Mouse (Mus musculus): ENCODE measurements around the gene Syt7. TPM values are rescaled to one million over a fixed set of nuclear protein-coding genes. Genes with fewer than 3 reads are reported as not detected.

The Syt7 gene
- total and polyA plus RNA-seq, 2 experiments: 0.28 to 0.45 TPM

DNA sequence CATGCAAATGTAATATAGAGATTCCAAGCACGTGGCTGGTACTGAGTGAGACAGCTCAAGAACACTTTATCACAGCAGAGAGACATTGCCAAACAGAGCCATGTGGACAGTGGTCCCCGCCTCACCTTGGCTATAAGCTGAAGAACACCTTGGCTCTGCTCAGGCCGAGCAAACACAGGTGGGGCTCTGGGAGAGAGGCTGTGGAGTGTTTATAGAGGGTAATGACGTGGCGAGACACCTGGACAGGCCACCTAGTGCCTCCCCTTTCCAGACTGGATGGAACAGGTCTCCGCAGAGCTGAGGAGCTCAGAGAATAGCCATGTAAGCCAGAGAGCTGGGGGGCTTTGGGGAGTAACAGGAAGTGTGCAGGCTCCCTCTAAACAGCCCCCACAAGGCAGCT is 46.0 kb downstream of the Syt7 start:
- DNase-seq (ENCODE audit: extremely low read depth, low read depth, low spot score): no peak
- Histone ChIP-seq H3K4me1 (ENCODE audit: control insufficient read depth, insufficient read depth, low read length) (no peaks in the 10 kb centered on the region), H3K4me3 (ENCODE audit: insufficient read depth, low read depth, low read length) (no peak overlapping the region), H3K27ac (replicated peaks; ENCODE audit: insufficient read depth, low read depth, low read length) (no peak overlapping the region), H3K79me2 (ENCODE audit: control insufficient read depth, insufficient read depth, low read length) (no peaks in the 10 kb centered on the region), H3K9ac (ENCODE audit: low read depth, low read length) (no peak overlapping the region), H3K36me3 (ENCODE audit: control insufficient read depth, insufficient read depth, low read length) (no peaks in the 10 kb centered on the region), H3K27me3 (ENCODE audit: control insufficient read depth, insufficient read depth, low read length) (no peaks in the 10 kb centered on the region)
- 50% methylated on average over 6 of the region's 6 CpGs for WGBS
- TF ChIP-seq CTCF (IDR thresholded peaks at IDR 0.05; ENCODE audit: low read depth, low read length): no peak
- no peak for TF ChIP-seq POLR2A (IDR thresholded peaks at IDR 0.05; ENCODE audit: extremely low read depth, insufficient read depth, low read length)

DNA sequence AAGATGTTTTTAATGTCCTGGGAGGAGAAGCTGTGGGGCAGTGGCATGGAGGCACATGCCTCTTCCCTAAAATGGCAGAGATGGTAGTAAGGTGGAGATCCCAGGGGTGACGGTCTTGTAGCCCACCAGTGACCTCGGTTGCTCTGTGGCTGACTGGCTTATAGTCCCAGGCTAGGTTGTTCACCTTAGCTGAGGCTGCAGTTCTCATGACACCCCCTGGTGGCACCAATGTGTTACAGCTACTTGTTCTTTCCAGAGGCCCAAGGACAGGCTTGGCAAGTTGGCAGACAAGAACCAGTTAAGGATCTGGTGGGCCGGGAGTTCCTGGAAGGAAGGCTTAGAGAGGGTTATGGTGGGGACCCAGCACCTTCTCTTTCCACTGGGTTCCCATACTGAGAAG is 47.0 kb downstream of the Syt7 start:
- WGBS: 29% methylated on average over 3 of the region's 3 CpGs
- Histone ChIP-seq H3K27me3 (ENCODE audit: control insufficient read depth, insufficient read depth, low read length) (no peaks in the 10 kb centered on the region), H3K27ac (replicated peaks; ENCODE audit: insufficient read depth, low read depth, low read length) (no peak overlapping the region), H3K4me1 (ENCODE audit: control insufficient read depth, insufficient read depth, low read length) (no peaks in the 10 kb centered on the region), H3K79me2 (ENCODE audit: control insufficient read depth, insufficient read depth, low read length) (no peaks in the 10 kb centered on the region), H3K9ac (ENCODE audit: low read depth, low read length) (no peak overlapping the region), H3K36me3 (ENCODE audit: control insufficient read depth, insufficient read depth, low read length) (no peaks in the 10 kb centered on the region), H3K4me3 (ENCODE audit: insufficient read depth, low read depth, low read length) (no peak overlapping the region)
- TF ChIP-seq CTCF (IDR thresholded peaks at IDR 0.05; ENCODE audit: low read depth, low read length) (peak; percentile 76), POLR2A (IDR thresholded peaks at IDR 0.05; ENCODE audit: extremely low read depth, insufficient read depth, low read length) (no peak)
- peak; percentile 61 for DNase-seq (ENCODE audit: extremely low read depth, low read depth, low spot score)

DNA sequence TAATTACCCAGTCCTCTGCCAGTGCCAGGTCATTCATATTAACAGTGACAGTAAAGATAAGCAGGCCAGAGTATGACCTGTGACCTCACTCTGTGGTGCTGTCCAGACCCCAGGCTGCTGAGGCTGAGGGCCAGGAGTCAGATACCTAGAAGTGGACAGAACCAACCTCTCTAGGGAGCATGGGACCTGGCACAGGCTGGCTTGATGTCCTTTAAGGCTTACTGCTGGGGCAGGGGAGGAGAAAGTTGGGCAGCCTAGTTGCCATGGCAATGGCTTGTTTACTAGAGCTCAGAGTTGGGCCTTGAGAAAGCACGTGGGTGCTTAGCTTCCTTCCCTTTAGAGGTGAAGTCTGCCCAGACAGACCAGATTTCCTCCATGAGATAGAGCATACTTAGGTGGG is 47.8 kb downstream of the Syt7 start:
- Histone ChIP-seq H3K27ac (replicated peaks; ENCODE audit: insufficient read depth, low read depth, low read length) (no peak overlapping the region), H3K9ac (ENCODE audit: low read depth, low read length) (no peak overlapping the region), H3K4me3 (ENCODE audit: insufficient read depth, low read depth, low read length) (no peak overlapping the region), H3K79me2 (ENCODE audit: control insufficient read depth, insufficient read depth, low read length) (no peaks in the 10 kb centered on the region), H3K27me3 (ENCODE audit: control insufficient read depth, insufficient read depth, low read length) (no peaks in the 10 kb centered on the region), H3K4me1 (ENCODE audit: control insufficient read depth, insufficient read depth, low read length) (no peaks in the 10 kb centered on the region), H3K36me3 (ENCODE audit: control insufficient read depth, insufficient read depth, low read length) (no peaks in the 10 kb centered on the region)
- 33% methylated on average over 1 of the region's 1 CpGs for WGBS
- TF ChIP-seq POLR2A (IDR thresholded peaks at IDR 0.05; ENCODE audit: extremely low read depth, insufficient read depth, low read length) (no peak), CTCF (IDR thresholded peaks at IDR 0.05; ENCODE audit: low read depth, low read length) (no peak)
- no peak for DNase-seq (ENCODE audit: extremely low read depth, low read depth, low spot score)

DNA sequence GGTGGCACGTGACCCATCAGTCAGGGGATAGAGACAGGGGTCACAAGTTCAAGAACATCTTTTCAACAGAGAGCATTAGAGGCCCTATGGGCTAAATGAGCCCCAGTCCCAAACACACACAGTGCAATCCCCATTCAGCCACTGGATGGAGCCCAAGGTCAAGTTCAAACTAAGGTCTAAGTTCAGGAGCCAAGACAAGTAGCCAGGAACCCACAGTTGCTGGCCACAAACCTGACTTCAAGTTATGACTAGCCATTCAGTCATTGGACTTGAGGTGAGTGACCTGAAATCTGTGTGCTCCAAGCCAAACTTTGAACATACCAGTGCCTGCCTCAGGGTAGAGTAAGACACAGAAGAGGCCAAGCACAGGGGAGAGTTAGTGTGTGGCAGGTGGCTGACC is 48.6 kb downstream of the Syt7 start:
- no peak overlapping the region for H3K27ac ChIP-seq (replicated peaks; ENCODE audit: insufficient read depth, low read depth, low read length)
- H3K36me3 ChIP-seq (ENCODE audit: control insufficient read depth, insufficient read depth, low read length): no peaks in the 10 kb centered on the region
- DNase-seq (ENCODE audit: extremely low read depth, low read depth, low spot score): peak; percentile 74
- H3K79me2 ChIP-seq (ENCODE audit: control insufficient read depth, insufficient read depth, low read length): no peaks in the 10 kb centered on the region
- TF ChIP-seq CTCF (IDR thresholded peaks at IDR 0.05; ENCODE audit: low read depth, low read length): no peak
- no peak for TF ChIP-seq POLR2A (IDR thresholded peaks at IDR 0.05; ENCODE audit: extremely low read depth, insufficient read depth, low read length)
- H3K4me1 ChIP-seq (ENCODE audit: control insufficient read depth, insufficient read depth, low read length): no peaks in the 10 kb centered on the region
- H3K9ac ChIP-seq (ENCODE audit: low read depth, low read length): no peak overlapping the region
- WGBS: 34% methylated on average over 1 of the region's 1 CpGs
- no peak overlapping the region for H3K4me3 ChIP-seq (ENCODE audit: insufficient read depth, low read depth, low read length)
- H3K27me3 ChIP-seq (ENCODE audit: control insufficient read depth, insufficient read depth, low read length): no peaks in the 10 kb centered on the region

DNA sequence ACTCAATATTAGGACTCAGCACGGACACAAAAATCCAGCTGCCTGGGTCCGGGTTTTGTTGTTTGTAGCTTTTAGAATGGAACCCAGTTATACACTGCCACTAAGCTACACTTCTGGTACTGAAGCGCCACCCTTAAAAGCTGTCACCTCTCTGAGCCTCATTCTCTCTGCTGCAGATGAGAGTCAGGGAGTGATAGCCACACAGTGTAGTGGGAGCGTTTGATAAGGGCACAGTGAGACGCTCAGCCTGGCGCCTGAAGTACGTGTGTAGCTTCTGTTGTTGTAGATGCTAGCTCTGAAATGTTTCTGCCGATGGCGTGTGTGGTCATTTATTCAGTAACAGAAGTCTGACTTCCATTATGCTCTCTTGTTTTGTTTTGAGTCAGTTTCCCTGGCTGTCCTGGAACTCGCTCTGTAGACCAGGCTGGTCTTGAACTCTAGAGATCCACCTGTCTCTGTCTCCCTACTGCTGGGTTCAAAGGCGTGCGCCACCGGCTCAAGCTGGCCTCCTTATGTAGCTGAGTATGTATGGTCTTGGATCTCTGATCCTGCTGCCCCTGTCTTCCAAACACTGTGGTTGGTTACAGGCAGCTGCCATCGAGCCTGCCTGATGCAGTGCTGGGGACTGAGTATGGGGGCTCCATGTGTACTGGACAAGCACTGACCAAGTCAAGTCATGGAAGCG is 55.9 kb downstream of the Syt7 start:
- no peak overlapping the region for H3K9ac ChIP-seq (ENCODE audit: low read depth, low read length)
- H3K27ac ChIP-seq (replicated peaks; ENCODE audit: insufficient read depth, low read depth, low read length): no peak overlapping the region
- no peaks in the 10 kb centered on the region for H3K27me3 ChIP-seq (ENCODE audit: control insufficient read depth, insufficient read depth, low read length)
- WGBS: 94% methylated on average over 15 of the region's 15 CpGs
- DNase-seq (ENCODE audit: extremely low read depth, low read depth, low spot score): no peak
- no peaks in the 10 kb centered on the region for H3K36me3 ChIP-seq (ENCODE audit: control insufficient read depth, insufficient read depth, low read length)
- no peak for TF ChIP-seq POLR2A (IDR thresholded peaks at IDR 0.05; ENCODE audit: extremely low read depth, insufficient read depth, low read length)
- H3K79me2 ChIP-seq (ENCODE audit: control insufficient read depth, insufficient read depth, low read length): no peaks in the 10 kb centered on the region
- no peaks in the 10 kb centered on the region for H3K4me1 ChIP-seq (ENCODE audit: control insufficient read depth, insufficient read depth, low read length)
- no peak overlapping the region for H3K4me3 ChIP-seq (ENCODE audit: insufficient read depth, low read depth, low read length)

DNA sequence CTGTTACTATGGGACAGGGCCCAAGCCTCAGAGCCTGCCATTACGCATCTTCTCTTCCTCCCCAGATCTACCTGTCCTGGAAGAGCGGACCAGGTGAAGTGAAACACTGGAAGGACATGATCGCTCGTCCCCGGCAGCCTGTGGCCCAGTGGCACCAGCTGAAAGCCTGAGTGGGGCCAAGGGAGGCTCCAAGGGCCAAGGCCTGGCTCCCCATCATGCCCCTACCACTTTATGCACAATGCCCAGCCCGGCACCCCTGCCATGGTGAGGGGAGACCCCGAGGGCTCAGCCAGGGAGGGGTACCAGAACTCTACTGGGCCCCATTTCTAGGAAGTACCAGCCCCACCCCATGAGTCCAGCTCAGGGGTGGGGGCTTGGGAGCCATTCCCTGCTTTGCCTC is 59.4 kb downstream of the Syt7 start:
- no peaks in the 10 kb centered on the region for H3K36me3 ChIP-seq (ENCODE audit: control insufficient read depth, insufficient read depth, low read length)
- H3K4me3 ChIP-seq (ENCODE audit: insufficient read depth, low read depth, low read length): no peak overlapping the region
- H3K79me2 ChIP-seq (ENCODE audit: control insufficient read depth, insufficient read depth, low read length): no peaks in the 10 kb centered on the region
- WGBS: 92% methylated on average over 7 of the region's 7 CpGs
- TF ChIP-seq POLR2A (IDR thresholded peaks at IDR 0.05; ENCODE audit: extremely low read depth, insufficient read depth, low read length) (no peak), CTCF (IDR thresholded peaks at IDR 0.05; ENCODE audit: low read depth, low read length) (no peak)
- no peaks in the 10 kb centered on the region for H3K27me3 ChIP-seq (ENCODE audit: control insufficient read depth, insufficient read depth, low read length)
- H3K27ac ChIP-seq (replicated peaks; ENCODE audit: insufficient read depth, low read depth, low read length): no peak overlapping the region
- H3K9ac ChIP-seq (ENCODE audit: low read depth, low read length): no peak overlapping the region
- no peaks in the 10 kb centered on the region for H3K4me1 ChIP-seq (ENCODE audit: control insufficient read depth, insufficient read depth, low read length)
- DNase-seq (ENCODE audit: extremely low read depth, low read depth, low spot score): no peak
